Mouse (Mus musculus) layer of hippocampus, adult 9-10 months (tissue): ENCODE measurements at regions not wholly inside any gene's neighbourhood (a gene's known extent, or its start where the extent isn't known, plus 50 kb on each side); places are given as distances from the start of the nearest gene placed in this dataset.
"Not testable (repeated sequence)": the region's sequence is repeated elsewhere in the genome, so short reads cannot be mapped to it uniquely, and the experiment has no call there.

ENCODE experiments used
- DNase-seq: peaks from one replicate; pipeline ENCODE4 v3.0.0; 2022; ENCODE audit warnings: low spot score

DNA sequence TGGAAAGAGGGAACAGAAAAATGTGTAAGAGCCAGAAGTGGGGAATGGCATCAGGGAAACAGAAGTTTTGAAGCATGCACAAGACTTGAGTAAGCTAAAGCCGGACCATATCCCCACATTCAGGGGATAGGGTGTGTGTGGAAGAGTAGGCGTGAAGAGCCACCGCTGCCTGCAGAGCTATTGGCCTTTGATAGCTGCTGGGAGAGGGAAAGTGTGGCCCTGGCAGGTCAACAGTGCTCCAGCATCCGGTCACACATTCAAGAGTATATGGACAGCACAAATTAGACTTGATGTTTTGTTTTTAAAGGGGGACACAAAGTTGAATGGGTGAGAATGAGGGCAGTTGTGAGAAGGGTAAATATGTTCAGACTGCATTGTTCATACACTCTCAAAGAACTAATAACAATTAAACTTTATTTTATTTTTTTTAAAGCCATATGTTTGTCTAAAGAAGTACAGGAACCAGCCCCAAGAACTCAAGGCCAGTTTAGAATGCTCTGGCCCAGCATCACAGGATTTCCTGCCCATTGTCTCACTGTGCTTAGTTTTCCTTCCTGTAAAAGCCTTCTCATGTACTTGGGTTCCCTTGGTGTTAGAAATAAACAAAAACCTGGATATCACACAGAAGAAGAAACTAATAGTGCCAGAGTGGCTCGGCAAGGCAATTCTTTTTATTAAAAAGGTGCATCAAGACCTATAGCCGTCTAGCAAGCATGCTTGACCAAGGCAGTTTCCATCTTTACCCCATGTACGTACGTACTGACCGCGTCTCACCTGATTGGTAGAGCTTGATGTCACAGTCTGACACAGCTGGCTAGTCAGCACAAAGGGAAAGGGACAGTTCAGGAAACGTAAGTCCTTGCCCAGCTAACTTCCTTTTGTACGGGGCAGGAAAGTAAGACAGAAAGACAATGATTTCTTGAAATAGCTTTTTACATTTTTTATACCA lies 144.6 kb upstream of the Rbbp6 start:
- DNase-seq, result no peak

DNA sequence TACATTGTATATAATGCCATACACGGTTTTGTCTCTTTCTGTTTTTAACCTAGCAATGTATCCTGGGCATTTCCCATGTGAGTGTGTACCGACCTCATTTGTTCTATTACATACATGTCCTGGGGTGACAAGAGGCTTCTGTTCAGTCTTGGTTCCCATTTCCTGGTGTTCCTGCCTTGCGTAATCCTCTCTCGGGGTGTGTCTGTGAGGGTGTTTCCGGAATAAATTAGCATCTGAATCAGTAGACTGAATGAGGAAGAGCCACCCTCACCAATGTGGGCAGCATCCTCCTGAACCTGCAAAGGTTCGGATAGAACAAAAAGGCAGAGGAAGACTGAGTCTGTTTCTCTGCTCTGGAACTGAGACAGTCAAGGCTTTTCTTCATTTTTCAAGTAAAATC lies 142.1 kb upstream of the Rbbp6 start:
- DNase-seq, result no peak

DNA sequence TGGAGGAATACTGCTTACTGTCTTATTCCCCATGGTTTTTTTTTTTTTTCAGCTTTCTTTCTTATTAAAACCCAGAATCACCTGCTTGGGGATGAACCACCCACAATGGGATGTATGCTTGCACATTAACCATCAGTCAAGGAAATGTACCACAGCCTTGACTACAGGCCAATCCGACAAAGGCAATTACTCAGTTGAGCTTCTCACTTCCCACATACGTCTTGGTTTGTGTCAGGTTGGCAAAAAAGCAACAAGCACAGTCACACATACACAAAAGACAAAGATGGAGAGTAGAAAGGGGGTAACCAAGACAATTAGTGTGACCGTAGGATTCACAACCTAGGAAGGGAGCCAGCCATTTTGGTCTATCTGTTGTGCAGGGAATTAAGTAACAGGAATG lies 126.4 kb upstream of the Rbbp6 start:
- no peak for DNase-seq

DNA sequence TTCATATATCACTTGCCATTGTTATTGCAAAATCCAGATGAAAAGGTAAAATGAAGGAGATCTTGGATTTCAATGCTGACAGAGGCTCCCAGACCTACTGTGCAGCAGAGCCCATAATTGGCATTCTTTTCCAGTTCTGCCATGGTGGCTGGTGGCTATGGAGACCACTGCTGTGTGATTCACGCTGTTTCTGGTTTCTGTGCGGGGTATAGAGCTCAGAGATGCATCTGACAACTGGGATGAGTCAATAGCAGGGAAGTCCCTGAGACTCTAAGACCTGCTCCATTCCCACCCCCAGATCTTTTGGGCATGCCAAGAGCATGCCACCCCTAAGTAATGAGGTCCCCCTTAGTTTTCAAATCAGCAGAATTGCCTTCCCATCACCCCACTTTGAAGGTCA lies 120.7 kb upstream of the Rbbp6 start:
- DNase-seq, result no peak

DNA sequence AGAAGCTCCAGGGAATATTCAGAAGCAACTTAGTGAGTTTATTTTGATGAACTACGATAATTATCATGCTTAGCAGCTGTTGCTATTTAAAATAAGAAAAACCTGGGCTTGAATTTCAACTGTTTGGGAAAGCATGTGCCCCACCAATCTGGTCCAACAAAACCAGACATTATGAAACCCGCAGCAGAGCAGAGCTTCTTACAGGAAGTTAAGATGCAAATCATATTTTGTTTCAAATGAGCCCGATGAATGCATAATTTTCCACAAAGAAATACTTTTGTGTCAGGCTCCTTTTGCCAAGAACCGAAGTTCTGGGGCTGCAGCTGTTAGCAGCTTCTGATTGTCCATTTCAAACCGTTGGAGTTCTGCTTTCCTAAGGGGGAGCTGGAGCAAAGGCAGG lies 118.1 kb upstream of the Rbbp6 start:
- peak; percentile 32 for DNase-seq

DNA sequence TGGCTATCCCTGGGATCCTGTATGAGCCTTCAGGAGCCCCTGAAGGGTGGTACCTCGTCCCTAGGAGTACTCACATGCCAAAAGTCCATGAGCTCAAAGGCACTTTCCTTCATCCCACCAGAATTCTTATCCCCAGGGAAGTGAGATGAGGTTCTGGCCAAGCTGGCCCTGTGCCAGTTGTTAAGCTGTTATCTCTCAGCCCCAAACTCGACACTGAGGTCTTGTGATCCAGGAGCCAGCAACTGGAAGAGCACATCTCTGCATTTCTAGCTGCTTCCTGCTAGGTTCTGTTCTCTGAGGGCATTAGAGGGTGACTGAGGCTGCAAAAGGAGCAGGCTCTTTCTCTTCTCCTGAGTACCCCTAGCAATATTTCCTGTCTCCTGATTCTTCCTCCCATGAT lies 92.1 kb upstream of the Rbbp6 start:
- no peak for DNase-seq

DNA sequence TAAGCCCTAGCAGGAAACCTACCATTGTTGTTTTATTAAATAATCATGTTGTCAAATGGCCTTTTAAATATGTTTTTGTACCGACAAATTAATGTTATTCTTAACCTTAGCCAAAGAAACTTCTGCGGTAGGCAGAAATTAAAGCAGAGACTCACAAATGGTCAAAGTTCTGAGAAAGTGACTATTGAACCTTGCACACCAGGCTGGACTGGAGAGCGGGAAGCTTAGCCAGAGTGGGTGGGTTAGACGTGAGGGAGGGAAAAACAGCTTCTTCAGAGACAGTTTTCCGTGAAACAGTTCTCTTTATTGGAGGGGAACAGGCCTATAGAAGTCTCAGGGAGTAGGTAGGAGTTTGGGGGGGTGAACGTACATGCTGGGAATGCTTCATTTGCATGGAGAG lies 89.2 kb upstream of the Rbbp6 start:
- DNase-seq, result no peak

DNA sequence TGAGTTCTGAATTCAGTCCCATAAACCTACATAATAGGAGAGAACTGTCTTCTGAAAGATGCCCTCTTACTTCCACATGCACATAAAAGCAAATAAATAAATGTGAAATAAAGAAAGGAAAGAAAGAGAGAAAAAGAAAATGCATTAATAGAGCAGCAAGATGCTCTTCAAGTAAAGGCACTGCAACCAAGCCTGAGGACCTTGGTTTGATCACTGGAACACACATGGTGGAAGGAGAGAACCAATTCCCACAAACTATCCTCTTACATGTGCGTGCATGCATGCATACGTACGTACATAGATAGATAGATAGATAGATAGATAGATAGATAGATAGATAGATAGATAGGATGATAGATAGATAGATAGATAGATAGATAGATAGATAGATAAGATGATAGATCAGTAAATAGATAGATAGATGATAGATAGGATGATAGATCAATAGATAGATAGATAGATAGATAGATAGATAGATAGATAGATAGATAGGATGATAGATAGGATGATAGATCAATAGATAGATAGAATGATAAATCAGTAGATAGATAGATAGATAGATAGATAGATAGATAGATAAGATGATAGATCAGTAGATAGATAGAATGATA lies 83.5 kb upstream of the Rbbp6 start:
- not testable (repeated sequence) for DNase-seq

DNA sequence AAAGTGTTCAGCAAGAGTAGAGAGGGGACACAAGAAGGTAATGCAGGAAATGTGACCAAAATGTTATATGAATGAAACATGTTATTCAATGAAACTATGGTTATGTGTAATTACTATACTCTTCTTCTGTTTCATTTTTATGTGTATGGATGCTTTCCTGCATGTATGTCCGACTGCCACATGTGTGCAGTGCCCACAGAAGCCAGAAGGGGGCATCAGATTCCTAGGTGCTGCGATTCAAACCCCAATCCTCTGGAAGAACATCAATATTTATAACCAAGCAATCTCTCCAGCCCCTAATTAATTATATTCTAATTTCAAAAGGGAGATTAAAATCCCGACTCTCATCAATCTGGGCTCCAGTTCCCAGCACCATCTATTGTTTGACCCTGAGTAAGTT lies 78.7 kb upstream of the Rbbp6 start:
- DNase-seq, result no peak

DNA sequence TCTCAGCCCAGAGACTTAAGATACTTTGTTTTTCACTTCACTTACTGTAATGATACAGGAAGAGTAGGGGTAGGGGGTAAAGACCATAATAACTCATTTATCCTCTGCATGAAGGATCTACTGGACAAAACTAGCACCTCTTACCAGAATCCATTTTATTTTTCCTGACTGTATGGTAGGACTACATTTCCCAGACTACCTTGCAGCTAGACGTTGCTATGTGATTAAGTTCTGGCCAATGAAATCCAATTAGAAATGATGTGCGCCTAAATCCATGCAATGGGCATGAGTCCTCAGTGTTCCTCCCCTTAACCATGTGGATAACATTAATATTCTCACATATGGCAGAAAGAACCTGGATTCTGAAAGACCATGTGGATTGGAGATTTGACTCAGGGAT lies 68.3 kb upstream of the Rbbp6 start:
- no peak for DNase-seq

DNA sequence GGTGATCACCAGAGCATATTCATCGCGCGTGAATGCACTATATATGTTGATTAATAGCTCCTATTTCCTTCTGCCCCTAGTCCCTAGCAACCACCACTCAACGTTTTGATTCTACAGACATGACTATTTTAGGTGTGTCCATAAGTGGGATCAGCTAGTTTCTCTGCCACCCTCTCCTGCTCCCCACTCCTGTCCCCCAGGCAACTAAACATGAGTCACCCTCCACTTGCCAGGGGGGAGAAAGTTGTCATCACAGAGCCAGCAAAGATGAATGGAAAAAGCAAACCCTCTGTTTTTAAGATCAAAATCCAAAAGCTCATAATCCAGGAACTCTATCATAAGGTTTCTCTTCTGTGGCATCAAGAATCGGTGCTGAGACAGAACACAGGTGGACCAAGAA lies 59.4 kb upstream of the Rbbp6 start:
- no peak for DNase-seq

DNA sequence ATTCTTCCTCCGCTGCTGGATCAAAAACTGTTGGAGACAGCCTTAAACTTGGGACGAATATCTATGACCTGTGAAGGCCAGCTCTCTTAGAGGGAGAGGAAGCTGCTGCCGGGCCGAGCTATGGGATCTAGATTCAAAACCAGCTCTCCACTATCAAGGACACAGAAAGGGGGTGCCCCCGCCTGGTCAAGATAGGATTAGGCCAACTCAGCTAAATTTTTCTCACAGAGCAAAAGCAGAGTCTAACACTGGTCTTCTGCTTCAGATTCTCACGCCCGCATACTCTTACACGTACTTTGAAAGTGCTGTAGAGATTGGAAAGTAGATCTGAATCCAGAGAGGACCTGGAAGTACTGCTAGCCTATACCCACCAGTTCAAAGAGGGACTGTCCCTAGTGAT lies 56.2 kb upstream of the Rbbp6 start:
- DNase-seq, result no peak
